Mouse (Mus musculus) 3134 (cell line): Measurements from ENCODE around the gene Wdcp.
A peak's percentile ranks its signal among the peaks of the same experiment; 100 is the strongest.
"Not testable (repeated sequence)": the region's sequence is repeated elsewhere in the genome, so short reads cannot be mapped to it uniquely, and the experiment has no call there.

ENCODE experiments used
- DNase-seq: peaks from one replicate; pipeline ENCODE4 v3.0.0-alpha.2; 2011; ENCODE audit warnings: low spot score; ENCODE audit not compliant: insufficient read length; ENCODE audit errors: extremely low read depth

Gene Wdcp

DNA sequence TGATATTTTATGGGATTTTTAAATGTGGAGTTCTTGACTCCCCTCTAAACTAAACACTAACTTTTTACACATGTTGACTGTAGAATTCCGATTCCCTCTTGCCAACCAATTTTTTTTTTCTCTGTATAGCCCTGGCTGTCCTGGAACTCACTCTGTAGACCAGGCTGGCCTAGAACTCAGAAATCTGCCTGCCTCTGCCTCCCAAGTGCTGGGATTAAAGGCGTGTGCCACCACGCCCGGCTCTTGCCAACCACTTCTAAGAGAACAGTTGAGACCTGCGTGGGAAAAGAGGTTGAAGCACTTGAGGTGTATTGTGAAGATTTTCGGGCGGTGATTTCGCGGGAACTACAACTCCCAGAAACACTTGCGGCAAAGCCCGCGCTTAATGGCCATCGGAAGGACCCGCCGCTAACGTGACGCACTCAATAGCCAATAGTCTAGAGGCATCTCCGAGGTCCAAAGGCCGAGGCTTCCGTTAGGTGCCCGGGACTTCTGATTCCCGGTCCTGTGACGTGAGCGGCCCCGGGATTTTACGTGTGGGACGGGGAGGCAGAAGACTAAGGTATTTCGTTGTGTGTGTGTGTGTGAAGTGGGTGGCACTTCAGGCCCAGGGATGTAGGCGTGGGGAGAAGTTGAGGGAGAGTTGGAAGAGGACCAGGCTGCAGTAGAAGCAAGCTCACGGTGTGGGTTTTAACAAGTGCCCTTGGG is at the start of gene Wdcp:
Gene Wdcp (plus strand): TSS at position 414 of the 708 bp plus-strand sequence.
- peak; percentile 91 for DNase-seq

- DNase-seq = peak; percentile 8
Measured at GRCm38 (mm10) chr12:4793718-4794117, 49.4 kb upstream of the Wdcp start.

GRCm38 (mm10) chr12:4797471-4797870 is 45.6 kb upstream of the Wdcp start:
- DNase-seq = not testable (repeated sequence)

DNA sequence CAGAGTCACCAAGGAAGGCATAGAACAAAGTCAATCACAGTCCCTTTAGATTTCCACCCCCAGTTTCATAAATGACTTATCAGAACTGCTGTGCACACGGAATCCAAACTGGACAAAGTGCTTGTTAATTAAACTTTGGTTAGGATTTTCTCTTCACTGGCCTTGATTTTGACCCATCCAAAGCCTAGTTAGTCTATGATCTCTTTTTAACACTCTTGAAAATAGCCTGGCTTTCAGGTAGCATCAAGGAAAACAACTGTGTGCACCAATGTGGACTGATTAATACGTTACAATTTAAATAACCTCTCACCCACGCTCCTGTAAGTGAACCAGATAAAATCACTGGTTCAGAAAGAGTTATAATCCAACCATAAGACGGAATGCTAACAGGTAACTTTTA is 32.1 kb upstream of the Wdcp start:
- DNase-seq = no peak

DNA sequence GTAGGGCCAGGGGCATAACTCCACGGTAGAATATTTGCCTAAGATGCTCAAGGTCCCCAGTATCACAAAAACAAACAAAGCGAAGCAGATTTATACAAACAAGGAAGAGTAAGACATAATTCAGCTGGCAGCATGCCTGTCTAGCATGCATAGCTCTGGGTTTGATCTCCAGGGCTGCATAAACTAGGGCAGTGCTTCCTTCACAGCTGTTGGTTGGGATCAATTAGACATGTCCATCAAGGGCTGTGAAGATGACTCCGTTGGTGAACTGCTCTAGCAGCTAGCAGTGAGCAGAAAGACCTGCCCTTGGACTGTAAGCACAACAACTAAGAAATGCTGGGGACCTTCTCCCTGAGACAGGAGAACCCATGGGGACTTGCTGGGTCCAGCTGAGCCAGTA is 31.4 kb upstream of the Wdcp start:
- no peak for DNase-seq

DNA sequence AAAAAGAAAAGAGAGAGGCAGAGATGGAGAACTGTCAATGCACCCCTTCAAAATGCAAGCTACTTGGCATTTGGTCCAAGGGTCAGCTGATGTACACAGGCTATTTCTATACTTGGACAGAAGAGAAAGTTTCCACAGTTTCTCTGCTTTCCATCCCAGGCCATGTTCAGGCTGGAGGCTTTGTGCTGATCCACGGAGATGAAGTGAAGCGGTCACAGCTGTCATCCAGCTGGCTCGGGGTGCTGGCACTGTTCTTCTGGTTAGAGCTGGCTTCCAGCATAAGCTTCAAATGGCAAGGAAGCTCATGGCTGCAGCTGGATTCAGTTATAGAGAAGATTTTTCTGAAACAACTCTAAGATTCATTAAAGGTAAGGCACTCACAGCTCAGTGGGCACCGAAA is 29.5 kb upstream of the Wdcp start:
- no peak for DNase-seq

GRCm38 (mm10) chr12:4816680-4817360 is 26.3 kb upstream of the Wdcp start:
- no peak for DNase-seq

GRCm38 (mm10) chr12:4817361-4818101 is 25.6 kb upstream of the Wdcp start, which contains the start of gene Sf3b6:
TSS of gene Sf3b6 (plus strand) at chr12:4817544.
- DNase-seq = peak; percentile 94

- DNase-seq = no peak
Measured at GRCm38 (mm10) chr12:4827256-4827655, 15.8 kb upstream of the Wdcp start.

GRCm38 (mm10) chr12:4836959-4837358 is 6.1 kb upstream of the Wdcp start:
- DNase-seq = no peak

DNA sequence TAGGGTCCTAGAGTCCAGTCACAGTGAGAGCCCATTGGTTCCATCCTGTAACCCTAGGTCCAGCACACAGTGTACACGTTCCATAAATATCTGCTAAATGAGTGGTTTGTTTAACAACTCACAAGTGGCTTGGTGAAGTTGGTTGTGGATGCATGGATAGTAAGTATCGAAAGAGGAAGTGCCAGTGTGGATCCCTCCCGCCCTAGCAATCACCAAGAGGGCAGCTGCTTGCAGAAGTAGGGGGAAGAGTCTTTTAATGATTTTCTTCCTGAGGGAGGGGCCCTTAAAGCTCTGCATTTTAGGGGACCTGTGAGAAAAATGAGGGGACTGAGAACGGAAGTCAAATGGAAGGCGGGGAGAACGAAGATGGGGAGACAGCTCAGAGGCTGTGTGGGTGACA is 3.1 kb upstream of the Wdcp start:
- no peak for DNase-seq

GRCm38 (mm10) chr12:4840741-4841140 is 2.4 kb upstream of the Wdcp start:
- DNase-seq = no peak

DNA sequence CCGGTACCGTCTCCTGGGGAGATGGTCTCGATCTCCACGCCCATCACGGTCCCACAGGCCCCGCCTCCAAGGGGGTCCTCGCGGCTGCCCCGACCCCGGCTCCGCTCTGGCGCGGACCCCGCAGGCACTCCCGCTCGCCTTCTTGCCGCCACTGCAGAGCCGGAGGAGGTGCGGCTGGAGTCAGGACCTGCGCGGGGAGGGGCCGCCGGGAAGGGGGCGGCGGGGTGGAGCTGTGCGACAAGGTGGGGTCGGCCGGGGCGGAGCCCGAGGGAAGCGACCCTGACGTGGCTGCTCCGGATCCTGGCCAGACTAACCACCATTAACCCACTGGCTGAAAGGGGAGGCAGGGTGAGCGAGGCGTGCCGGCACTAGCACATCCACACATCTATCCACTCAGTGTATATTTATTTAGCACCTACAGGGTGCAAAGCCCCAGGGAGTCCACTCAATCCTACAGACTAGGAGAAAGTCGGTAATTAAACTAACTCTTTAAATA is 1.7 kb upstream of the Wdcp start, which contains the start of gene Fkbp1b:
Gene Fkbp1b (minus strand): TSS at position 200 of the 496 bp plus-strand sequence.
- peak; percentile 34 for DNase-seq

DNA sequence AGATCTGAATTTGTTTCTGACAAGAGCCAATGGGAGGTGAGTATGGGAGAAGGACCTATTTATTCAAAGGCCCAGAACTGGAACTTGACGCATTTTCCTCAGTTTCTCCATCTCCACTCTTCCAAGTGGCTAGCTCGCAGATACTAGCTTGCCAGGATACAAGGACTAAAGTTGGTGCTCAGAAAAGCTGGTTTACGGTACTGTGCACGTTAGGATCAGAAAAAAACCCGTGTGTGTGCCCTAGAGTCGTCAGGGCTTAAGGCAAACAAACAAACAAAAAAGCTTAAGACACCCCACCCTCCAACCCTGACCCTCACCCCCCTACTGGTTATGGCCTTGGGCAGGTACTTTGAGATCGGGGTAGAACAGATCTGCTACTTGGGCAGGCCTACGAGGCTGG is 647 bp upstream of the Wdcp start:
- DNase-seq = no peak

DNA sequence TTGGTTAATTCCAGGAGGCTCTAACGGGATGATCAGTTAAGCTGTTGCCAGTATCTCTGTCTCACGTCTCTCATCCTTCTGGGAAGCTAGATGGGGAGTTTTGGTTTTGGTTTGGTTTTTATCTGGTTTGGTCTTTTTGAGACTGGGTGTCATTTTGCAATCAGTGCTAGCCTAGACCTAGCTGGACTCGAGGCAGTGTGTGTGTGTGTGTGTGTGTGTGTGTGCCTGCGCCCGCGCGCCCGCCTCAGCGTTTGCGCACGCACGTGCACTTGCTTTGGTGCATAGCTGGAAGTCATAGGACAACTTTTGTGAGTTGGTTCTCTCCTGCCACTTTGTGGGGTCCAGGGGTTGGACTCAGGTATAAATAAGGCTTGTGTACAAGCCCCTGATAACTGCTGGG is 638 bp downstream of the Wdcp start:
- DNase-seq = peak; percentile 70

DNA sequence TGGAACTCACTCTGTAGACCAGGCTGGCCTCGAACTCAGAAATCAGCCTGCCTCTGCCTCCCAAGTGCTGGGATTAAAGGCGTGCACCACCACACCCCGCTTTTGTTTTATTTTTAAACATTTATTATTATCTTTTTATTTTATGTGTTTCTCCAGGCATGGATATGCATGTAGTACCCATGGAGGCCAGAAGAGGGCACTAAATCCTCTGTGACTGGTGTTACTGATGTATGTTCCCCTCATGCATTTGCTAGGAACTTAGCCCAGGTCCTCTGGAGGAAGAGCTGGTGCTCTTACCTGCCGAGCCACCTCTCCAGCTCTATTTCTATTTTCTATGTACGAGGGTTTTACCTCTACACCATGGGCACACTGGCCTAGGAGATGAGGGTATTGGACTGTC is 13.1 kb downstream of the Wdcp start:
- no peak for DNase-seq

- no peak for DNase-seq
Measured at GRCm38 (mm10) chr12:4856834-4857233, 13.7 kb downstream of the Wdcp start.

DNA sequence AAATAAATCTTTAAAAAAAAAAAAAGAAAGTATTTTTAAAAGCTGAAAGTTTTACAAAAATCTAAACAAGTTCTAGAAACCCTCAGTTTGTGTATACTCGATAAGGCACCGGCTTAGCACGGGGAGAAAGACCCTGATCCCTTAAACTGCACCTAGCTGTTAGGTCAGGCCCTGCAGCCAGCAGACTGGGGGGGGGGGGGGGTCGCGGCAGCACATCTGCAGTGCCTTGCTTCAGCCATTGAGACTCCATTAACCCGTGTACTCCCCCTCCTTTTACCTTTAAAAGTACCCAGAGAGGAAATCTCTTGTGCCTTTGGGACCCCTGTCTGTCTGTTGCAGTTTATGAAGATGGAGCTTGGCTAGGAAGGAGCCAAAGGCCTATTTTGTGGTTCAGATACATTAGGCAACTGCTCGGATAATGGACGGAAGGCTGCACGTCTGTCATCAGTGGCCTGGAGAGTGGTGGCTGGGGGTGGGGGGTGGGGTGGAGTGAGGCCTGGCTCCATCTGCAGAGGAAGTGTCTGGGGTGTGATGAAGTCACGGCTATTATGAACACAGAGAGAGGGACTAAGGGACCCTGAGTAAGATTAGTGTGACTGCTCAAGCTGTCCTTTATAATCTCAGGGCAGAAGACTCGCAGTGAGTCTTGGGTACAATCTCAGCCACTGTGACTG is 16.3 kb downstream of the Wdcp start:
- no peak for DNase-seq

DNA sequence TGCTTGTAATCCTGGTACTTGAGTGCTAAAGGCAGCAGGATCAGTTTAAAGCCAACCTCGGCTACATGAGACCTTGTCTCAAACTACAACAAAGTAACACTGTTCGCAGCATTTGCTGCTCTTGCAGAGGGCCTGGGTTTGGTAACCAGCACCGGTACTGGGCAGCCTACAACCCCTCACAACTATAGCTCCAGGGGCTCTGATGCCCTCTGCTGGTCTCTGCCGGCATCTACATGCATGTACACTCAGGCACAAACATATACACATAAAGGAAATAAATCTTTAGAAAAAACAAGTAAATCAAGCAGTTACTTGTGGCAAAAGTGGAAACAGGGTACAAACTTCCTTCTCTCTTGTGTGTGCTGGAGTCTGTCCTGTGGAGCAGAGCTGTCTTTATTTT is 19.6 kb downstream of the Wdcp start:
- no peak for DNase-seq

- no peak for DNase-seq
Measured at GRCm38 (mm10) chr12:4863654-4864337, 20.7 kb downstream of the Wdcp start.
